Mouse (Mus musculus): ENCODE measurements around the gene Sstr3.

DNA sequence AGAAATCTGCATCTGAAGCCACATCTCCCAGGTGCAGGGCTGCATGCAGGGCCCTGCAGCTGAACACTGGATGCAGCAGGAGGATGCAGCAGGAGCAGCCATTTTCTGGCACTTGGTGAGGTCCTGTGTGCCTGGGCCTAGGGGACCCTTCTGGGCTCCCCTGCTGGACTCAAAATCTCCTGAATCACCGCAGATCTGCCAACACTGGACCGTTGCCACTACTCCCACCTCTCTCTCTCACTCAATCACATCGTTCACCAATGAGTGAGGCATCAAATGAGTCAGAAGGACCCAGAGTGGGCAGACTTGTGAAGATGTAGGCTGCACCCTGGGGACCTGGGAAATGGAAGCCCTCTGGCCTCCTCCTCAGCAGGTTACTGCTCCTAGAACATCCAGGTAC is 3.4 kb downstream of the Sstr3 start:
- no peak for TF ChIP-seq CTCF (IDR thresholded peaks at IDR 0.05; ENCODE audit: low read depth)
- no peak for TF ChIP-seq EP300 (IDR thresholded peaks at IDR 0.05; ENCODE audit: low read depth)
